Mouse (Mus musculus) brain, adult 2 months (tissue): ENCODE measurements at regions not wholly inside any gene's neighbourhood (a gene's known extent, or its start where the extent isn't known, plus 50 kb on each side); places are given as distances from the start of the nearest gene placed in this dataset.

Experiments
- DNase-seq: peaks from one replicate; pipeline ENCODE4 v3.0.0; 2011; ENCODE audit warnings: low read depth, low spot score

DNA sequence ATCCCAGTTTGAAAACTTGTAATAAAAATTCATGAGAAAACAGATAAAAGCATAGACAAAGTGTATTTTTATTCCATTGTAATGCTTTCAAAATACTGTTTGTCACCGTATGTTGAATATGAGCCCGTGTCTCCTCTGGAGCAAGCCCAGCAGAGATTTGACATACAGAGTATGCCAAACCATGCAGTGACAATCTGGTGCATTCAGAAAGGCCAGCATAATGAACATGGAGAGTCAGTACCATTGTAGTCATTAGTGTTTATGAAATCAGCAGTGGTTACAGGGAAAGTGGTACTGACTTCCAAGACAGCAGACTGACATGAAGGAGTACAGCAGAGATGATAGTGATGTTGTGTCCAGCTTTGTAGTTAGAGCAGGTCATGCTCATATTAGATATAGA, 1034.9 kb downstream of the Gm597 start:
- DNase-seq = peak; percentile 94
